Mouse (Mus musculus) T-helper 17 cell (primary cell): ENCODE measurements around the gene Mob2.

Experiments used
- in situ Hi-C, 2 experiments: fragments of 300-600 bp; cut with MboI, MseI; formaldehyde crosslinking; loops; 1 replicate in 1 of 2; 2 replicates in 1 of 2; pipeline ENCODE4 v1.15.1; 2025; ENCODE audit warnings: high pct_unique_total_duplicates in 2 of 2

Gene Mob2

DNA sequence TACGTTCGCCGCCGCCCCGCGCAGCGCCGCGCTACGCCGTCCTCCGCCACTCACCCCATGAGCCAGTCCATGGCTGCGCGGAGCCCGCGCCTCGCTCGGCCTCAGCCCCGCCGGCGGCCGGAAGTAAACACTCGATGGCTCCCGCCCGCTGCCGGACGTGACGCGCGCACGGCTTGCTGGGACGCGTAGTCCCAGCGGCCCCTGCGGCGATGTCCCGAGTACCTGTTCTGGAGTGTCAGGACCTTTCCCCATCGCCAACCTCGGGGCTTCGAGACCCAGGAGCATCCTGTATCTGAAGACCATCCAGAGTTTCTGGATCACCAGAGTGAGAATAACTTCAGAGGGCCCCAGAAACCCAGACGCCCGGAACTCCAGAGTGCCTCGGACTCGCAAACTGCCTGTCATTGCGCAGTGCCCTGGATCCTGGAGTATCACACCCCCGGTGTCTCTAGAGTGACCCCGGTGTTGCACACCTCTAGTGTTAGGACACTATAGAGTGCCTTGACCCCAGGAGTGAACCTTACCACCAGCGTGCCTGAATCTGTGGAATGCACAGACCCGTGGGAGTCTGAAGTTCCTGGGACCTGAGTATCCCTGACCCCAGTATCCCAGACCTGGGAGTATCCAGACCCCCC is at the start of gene Mob2:
Mob2 (minus strand) TSS at position 135 of the 635 bp plus-strand sequence.
- in situ Hi-C loops: no loop called here

DNA sequence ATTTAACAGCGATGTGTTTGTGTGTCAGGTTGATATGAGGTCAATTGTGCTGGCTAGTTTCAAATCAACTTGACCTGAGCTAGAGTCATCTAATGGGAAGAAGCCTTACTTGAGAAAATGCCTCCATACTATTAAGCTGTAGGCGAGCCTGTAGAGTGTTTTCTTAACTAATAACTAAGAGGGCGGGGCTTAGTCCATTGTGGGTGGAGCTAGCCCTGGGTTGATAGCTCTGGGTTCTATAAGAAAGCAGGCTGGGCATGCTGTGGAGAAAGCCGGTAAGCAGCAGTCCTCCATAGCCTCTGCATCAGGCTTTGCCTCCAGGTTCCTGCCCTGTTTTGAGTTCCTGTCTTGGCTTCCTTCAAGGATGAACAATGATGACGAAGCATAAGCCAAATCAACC is 43.9 kb upstream of the Mob2 start:
- in situ Hi-C loops: no loop called here

DNA sequence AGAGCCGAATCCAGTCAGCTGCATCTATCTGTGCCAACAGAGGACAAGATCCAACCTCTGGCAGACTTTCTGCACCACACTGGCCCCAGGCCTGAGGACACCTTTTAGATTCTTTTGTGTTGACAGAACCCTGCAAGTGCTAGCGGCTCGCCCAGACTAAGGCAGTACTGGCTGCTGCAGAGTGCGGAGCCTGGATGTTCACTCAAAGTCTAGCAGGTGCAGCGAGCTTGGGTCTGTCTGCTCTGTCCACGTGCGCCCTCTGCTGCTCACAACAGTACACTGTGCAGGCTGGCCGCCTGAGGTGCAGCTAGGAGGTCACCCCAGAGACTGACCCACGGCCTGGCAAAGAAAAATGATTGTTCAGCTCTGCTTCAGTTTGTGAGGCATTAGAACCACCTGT is 36.9 kb upstream of the Mob2 start:
- in situ Hi-C loops: no loop called here

DNA sequence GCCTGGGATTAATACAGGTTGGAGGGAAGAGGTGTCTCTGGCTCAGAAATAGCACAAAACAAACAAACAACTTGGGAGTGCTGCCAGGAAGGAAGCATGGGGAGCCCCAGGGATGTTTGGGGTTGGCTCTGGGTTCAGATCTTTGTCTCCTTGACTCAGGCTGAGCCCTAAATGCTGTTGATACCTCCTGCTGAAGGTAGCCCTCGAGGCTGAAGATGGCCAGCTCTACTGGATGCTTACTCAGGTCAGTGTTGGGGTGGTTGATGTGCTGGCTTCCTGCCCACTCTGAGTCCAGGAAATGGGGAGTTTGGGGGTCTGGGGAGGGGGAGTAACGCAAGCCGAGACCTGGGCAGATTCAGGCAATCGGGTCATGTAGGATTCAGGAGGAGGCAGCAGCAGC is 35.8 kb upstream of the Mob2 start:
- in situ Hi-C loops: no loop called here

DNA sequence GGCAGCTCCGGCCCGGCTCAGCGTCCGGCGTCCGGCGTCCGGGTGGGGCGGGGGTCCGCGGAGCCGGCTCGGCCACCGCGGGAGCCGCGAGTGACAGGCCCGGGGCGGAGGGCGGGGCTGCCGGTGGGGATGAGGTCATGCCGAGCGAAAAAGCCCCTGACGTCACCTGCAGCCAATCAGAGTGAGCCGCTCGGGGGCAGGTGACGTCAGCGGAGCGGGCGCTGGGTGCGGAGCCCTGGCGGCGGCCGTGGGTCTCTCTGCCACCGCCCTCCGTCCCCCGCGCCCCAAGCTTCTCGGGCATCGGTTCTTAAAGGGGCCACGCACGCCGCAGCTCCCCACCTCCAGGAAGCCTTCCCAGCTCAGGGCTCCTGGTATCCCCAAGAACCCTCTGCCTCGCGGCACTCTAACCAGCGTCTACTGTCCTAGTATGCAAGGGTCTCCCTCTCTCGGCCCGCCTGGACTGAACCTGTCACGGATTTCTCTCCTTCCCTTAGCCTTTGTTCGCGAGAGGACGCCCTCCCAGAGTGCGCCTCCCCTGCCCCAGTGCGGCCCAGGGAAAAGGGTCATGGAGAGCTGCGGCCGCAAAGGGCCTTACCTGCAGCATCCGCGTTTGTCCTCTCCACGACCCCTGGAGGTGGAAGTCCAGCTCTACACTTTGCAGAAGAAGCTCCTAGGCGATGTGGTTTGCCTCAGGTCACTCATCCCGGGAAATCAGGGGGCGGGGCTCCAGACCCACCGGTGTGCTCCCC is 34.5 kb upstream of the Mob2 start, which contains the start of gene Dusp8:
Dusp8 (minus strand) TSS at position 661 of the 749 bp plus-strand sequence.
- in situ Hi-C loops: no loop called here

DNA sequence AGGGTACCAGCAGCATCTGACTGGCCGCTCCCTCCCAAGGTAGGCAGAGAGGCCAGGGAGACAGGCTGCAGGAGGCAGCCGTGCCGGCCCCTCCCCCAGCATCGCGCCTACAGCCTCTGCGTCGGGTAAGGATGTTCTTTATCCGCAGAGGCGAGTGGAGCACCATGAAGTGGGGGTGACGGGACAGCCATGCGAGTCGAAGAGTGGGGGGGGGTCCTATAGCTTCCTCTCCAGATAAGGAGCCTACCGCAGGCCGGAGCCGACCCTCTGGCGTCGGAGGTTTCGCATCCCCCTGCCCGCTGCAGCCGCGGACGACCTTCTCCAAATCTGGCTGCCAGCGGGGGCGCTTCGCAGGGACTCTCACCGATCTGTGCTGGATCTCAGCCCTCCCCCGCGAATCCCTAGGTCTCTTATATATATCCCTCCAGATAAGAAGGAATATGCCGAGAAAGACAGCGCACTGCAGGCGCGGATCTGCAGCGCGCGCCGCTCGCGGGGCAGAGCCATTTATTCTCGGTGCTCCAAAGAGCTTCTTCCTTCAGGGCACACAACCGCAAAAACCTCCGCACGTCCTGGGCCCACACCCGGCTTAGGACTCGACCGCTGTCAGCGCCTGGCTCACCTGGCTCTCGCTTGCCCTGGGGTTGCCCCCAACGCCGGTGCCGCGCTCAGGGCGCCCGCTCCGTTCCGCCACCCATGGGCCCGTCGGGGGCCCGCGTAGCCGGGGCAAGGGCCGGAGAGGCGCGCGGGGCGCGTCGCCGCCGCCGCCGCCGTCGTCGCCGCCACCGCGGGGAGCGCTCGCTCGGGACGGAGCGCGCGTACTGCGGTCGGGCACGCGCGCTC is 33.7 kb upstream of the Mob2 start:
- in situ Hi-C loops: no loop called here

DNA sequence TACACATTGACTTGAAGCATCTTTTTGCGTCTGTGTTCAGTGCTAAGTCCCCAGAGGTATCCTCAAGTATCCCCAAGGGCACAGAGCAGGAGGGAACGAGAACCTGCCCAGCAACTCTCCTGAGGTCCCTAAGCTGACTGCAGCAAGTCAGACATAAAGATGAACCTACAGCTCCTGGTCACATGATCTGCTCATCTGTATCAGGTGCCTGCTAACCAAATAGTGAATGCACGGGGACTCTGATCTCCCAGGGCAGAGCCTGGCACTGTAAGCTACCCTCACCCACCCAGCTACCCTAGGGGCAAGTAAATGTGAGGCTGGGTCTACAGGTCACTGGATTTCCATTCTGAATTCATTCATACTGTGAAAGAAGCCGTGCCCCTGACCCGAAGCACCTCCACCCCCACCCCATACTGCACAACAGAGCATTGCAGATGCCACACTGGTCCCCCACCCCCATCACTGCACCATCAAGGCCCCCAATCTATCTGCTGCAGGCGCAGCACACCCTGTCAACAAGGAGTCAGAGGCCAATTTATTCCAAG is 32.9 kb upstream of the Mob2 start:
- in situ Hi-C loops: no loop called here

DNA sequence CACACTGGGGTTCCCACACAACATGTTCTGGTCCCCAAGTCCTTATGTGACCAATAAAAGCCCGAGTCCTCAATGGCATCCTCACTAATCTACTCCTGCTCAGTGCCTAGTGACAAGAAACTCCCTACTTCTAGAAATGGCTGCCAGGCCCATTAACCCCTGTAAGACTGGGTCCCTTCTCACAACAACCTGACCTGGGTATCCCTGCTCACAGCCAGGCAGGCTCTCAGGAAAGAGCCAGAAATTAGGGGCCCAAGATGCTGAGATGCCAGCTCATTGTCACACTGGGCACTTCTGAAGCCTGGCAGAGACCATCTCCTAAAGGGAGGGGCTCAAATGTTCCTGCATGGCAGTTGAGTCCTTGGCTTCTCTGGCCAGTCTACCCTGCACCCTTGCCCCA is 32.1 kb upstream of the Mob2 start:
- in situ Hi-C loops: no loop called here

DNA sequence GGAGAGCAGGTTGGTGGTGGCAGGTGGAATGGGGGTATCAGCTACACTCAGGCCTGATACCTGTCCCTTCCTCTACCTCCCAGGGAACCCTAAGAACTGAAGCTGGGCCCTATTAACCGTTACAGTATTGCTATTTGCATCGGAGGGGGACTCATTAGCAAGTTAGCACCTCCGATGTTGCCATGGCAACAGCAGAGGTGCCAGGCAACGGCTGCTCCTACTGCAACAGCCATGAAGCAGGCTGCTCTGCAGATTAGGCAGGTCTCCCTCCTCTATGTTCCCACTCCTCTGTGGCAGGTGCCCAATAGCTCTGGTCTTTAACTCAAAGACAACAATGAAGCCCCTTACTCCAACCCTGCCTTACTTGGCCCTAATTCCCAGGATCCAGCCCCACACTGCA is 31.0 kb upstream of the Mob2 start:
- in situ Hi-C loops: no loop called here

DNA sequence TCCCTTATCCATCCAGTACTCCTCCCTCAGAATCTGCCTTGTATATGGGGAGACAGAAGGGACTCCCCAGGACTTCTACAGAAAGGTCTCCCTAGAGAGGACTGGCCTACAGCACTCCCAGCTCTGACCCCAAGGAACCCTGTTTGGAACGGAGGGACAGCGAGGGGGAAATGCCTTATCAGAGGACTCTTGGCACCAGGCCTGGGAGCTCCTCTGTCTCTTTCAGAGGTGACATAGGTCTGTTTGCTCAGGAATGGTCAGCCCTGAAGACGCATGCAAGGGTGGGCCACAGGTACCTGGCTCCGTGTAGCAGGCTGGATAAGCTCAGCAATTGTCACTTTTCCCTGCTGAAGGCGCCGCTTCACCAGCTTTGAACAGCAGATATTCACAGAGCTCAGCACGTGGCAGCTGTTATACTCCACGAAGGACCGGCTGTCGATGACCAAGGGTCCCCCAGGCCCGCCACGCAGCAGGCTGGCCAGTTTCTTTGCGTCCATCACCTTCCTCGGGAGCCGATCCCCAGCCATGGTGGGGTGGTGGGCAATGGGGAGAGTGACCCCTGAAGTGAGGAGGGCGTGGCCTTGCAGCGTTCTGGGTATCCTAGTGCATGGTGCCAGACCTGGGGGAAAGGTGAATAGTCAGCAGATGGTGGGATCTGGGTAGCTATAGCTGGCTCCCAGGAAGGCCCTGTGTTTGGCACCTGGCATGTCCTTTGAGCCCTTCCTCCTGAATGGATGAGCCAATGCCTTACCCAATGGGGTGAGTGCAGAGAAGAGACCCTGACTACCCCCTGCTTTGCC is 29.0 kb upstream of the Mob2 start:
- in situ Hi-C loops: no loop called here

DNA sequence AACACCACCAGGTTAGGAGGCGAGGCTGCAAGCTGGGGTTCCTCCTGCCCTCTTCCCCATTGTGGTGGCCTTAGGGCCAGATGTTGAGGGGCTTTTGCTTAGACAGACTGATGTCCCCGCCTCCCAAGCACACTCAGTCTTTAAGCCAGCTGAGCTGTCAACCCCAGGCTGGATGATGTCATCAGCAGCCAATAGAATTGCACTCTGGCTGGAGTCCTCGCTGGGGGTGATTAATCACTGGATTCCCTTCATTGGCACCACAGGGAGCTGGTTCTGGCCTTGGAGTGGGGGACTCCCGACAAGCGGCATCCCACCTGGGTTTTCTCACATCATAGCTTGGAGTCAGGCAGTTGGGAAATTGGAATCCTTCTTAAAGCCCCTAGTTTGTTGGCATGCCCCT is 28.0 kb upstream of the Mob2 start:
- in situ Hi-C loops: no loop called here

DNA sequence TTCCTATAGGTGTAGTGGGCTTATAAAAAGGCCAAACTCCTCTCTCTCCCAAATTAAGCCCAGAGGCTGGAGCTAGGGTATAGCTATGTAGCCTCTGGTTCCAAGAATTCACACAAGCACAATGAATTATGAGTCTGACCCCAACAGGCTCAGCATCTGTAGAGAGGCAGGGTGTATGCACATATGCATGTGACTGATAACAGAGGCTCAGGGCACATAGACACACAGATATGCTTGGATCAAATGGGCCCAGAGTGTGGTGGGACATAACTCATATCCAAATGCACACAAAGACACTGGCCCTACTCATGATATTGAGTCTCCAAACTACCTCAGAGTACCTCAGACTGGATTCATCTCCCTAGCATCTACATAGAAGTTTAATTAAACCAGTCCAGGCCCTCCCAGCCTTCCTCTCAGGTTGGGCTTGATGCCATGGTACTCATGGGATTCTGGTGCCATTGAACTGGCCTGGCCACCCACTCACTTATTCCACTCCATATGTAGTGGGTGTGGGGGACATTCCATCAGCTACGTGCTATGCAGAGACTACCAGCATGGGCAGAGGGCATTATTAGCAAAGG is 26.3 kb upstream of the Mob2 start:
- in situ Hi-C loops: no loop called here

DNA sequence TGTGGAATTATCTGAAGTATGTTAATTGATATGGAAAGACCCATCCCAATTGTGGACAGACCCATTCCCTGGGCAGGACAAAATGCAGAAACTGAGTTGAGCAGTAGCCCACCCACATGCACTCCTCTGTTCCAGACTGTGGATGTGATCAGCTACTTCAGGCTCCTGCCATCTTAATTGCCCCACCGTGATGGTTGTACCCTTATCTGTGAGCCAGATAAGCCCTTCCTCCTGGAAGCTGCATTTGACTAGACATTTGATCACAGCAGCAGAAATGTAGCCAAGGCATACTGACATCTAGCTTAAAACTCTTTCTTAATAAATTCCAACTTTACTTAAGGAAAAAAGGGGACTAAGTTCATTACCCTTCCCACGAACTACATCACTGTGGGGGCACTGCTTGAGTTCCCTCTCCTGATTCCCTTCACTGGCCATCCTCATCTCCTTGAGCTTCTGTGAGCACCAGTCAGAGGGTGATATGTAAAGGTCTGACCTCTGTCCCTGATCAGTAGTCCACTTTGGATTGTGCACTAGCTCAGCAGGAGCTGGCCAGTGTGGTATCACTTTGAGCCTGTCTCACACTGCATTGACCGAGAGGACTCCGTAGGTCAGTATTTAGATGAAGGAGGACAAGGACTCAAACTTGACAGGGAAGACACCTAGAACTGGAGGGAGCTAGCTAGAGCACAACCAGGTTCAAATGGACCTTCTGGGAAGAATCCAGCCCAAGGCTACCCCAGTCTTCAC is 25.5 kb upstream of the Mob2 start:
- in situ Hi-C loops: no loop called here

DNA sequence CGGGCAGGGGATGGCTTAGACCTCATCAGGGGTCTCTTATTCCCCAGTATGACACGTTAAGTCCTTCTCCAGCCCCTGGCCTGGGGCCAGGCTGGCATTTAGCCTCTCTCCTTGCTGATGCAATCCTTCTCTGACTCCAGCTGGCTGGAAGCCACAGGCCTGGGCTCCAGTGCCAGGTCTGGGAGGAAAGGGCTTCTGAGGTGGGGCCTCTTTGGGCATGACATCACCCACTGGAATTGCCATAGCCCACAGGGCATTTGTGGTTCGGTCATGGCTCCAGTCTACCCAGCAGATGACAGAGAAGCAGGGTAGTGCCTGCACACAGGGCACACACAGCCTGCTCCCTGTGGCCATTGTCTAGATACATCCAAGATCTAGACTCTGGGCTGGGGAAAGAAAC is 24.0 kb upstream of the Mob2 start:
- in situ Hi-C loops: no loop called here

DNA sequence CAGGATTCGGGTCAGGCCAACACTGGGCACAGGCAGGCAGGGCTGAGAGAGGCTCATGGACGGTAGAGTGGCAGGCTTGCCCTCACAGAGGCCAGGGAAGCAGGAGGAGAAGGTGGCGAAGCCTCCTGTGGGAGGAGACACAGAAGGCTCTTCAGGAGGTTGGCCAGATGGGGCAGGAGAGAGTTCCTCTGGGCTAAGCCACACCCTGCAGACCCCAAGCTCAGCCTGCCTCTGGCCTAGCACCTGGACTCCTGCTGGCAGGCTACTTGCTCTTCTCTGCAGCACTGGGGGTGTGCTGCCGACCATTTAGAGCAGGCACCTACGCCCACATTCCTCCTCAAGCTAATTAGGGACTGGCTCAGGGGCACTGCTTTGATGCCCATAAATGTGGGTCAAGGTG is 23.5 kb upstream of the Mob2 start:
- in situ Hi-C loops: no loop called here

DNA sequence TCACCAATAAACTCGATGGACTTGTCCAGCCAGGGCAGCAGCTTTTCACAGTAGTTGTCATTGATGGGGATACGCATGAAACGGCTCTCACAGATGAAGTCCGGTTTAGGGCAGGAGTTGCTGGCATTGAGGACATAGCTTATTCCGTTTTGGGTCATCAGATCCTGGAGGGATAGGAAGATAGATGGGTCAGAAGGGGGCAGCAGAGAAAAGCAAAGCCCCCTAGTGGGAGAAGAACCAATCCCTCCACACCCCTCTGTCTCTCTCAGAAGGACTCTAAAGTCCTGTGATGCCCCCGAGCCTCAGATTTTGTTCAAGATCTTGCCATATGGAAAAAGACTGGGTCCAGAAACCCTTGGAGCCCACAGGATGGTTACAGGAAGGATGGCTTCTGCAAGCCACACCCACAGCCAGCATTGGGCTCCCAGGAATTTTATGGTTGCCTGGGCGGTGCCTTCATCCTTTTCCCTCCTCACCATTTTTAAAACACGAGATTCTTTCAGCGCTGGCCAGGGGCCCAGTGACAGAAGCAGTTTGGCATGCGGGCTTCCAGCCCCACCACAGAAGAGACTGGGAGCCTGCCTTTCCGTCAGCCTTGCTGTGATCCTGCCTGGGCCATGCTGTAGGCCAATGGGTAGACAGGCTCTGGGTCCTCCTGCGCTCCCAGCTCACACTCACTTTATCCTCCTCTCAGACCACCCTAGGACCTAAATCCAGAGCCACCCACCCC is 22.9 kb upstream of the Mob2 start:
- in situ Hi-C loops: no loop called here

DNA sequence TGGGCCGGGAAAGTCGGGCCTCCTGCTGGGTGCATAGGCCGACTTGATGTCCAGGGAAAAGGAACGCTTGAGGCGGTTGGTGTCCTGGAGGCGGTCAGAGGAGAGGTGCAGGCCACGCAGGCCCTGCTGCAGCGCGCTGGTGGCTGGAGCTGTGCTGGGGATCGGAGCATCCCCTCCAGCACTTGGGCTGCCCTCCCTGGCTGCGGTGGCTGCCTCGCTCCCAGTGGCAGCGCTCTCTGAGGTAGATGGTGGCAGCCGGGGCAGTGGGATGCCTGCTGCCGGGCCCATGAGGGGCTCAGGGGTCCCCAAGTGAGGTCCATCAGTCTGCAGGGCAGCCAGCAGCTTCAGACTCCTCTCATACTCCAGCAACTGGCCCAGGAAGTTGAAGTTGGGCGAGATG is 21.7 kb upstream of the Mob2 start:
- in situ Hi-C loops: no loop called here

DNA sequence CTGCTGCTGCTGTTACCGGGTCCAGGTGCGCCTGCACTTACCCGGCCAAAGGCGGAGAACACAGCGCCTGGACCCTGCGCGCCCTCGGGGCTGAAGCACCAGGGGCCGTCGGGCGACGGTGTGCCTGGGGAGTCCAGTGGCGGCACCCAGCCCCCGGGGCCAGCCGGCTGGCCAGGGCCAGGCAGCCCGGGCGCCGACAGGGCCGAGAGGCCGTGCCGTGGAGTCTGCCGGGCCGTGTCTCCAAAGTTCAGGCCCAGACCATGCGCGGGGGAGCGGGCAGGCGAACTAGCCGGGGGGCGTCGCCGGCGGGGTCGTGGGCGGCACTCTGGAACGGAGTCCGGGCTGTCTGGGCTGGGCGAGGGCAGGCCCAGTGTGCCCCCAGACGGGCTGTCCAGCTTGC is 21.3 kb upstream of the Mob2 start:
- in situ Hi-C loops: no loop called here

DNA sequence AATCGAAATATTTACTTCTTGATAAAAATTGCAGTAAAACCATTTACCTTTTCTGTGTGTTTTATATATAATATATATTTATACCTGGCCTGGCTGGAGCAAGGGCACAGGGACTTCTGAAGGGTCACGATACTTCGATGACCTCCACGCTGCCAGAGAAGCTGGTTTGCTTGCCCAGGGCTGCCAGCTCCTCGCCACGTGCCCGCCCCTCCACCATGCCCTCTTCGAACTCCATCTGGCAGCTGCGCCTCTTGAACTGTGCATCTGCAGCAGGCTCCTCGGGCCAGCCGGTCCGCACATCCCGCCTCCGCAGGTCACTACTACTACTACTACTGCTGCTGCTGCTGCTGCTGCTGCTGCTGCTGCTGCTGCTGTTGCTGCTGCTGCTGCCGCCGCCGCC is 20.9 kb upstream of the Mob2 start:
- in situ Hi-C loops: no loop called here

DNA sequence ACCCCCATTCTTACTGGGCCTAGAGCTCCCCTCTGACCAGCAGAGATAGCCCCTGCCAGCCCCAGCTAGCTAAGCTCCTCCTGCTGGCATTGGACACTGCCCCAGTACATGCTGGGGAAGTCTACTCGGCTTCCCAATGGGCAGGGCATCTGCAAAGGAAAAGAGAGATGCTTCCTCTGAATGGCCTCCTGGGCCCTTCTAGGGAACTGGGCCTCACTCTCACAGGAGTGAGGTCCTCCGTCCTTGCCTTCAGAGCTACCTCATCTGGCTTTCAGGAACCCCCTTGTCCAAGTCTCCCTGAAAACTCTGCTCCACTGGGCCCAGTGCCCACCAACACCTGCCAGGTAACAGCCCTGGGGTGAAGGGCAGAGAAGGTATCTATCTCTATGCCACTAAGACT is 20.0 kb upstream of the Mob2 start:
- in situ Hi-C loops: no loop called here
